Mouse (Mus musculus): ENCODE measurements around the gene Grid2. TPM values are rescaled to one million over a fixed set of nuclear protein-coding genes. Genes with fewer than 3 reads are reported as not detected.

The Grid2 gene
- total RNA-seq, 2 experiments from 2014 or later: 0.16 TPM; not detected in 1

GRCm38 (mm10) chr6:63590681-63591080 lies 335.0 kb downstream of the Grid2 start:
- intact Hi-C loops (cut with DNase I): no loop called here
- DNase-seq: no peak

DNA sequence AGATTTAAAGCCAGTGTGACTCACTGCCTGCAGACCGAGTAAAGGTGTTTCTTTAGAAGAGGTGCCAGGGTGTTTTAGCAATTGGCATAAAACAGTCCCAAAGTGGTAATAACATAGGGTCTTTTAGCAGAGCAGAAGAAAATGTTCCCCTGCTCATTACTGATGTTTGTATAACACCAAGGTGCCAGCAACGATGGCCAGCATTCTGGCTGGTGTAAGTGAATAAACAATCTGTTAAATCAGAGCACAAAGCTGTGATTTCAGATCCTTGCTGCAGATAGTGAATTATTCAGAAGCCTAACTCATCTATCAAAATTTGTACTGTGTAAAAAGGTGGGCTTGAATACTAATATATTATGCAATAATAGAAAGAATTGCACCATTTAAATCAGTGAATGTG lies 353.9 kb downstream of the Grid2 start:
- DNase-seq: no peak
- intact Hi-C loops (cut with DNase I): no loop called here

- intact Hi-C loops (cut with DNase I): no loop called here
Measured at GRCm38 (mm10) chr6:63635970-63636369, 380.3 kb downstream of the Grid2 start.

GRCm38 (mm10) chr6:63659423-63659822 lies 403.7 kb downstream of the Grid2 start:
- DNase-seq: no peak
- intact Hi-C loops (cut with DNase I): no loop called here

More at GRCm38 (mm10) chr6:63635970-63636369, 380.3 kb downstream of the Grid2 start:
- DNase-seq: no peak

- intact Hi-C loops (cut with DNase I): no loop called here
- DNase-seq: no peak
Measured at GRCm38 (mm10) chr6:63685689-63686088, 430.0 kb downstream of the Grid2 start.

- DNase-seq: no peak
- intact Hi-C loops (cut with DNase I): no loop called here
Measured at GRCm38 (mm10) chr6:63701684-63702083, 446.0 kb downstream of the Grid2 start.

DNA sequence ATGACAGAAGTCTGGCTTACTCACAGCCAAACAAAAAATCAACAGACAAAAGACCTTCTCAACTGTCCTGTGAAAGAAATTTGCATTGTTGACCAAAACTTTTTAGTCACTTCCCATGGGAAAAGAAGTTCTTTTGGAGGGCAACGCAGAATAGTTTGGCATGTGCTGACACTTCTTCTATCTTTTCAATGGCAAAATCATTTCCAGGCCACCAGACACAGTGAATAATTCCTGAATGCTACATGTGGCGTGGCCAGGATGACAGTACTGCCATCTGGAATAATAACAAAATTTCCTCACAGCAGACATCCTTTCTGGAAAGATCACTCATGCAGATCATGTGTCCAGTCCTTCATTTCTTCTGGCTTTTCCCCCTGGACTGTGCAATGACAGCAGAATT lies 478.1 kb downstream of the Grid2 start:
- no peak for DNase-seq
- intact Hi-C loops (cut with DNase I): no loop called here

DNA sequence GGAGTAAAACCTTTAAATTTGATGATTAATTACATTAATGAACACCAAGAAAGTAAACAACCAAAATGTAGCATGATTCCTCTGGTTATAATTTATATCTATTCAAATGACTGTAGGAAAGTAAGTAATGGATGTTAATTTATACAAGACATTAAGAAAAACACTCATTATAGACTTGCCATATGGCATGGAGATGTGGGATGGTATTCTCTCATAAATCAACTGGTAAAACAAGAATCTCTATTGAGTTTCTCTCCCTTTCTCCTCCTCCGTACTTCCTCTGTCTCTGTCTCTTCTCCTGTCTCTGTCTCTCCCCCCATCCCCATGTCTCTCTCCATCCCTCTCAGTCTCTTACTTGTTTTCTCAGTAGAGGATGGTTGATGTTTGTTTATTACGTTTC lies 506.9 kb downstream of the Grid2 start:
- DNase-seq: no peak
- intact Hi-C loops (cut with DNase I): no loop called here

- DNase-seq: no peak
- intact Hi-C loops (cut with DNase I): no loop called here
Measured at GRCm38 (mm10) chr6:63794679-63795078, 539.0 kb downstream of the Grid2 start.

DNA sequence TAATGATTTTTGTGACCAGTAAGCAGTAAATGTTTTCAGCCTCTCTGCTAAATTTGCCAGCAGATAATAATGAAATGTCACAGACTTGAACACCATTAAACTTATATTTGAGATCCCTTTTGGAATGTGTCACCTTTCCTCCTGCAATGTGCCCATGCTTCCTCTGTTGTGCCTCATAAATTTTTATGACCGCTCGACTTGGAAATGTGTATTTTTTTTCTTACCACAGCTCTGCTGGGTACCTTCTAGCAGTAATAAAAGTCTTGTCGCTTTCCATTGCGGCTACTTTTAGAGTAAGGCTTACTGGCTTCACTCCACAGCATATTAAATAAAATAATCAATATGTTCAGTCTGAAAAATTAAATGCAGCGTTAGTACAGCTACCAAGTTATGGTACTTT lies 564.6 kb downstream of the Grid2 start:
- intact Hi-C loops (cut with DNase I): no loop called here
- DNase-seq: no peak

GRCm38 (mm10) chr6:63862628-63863027 lies 607.0 kb downstream of the Grid2 start:
- DNase-seq: no peak

GRCm38 (mm10) chr6:63877088-63877764 lies 621.5 kb downstream of the Grid2 start:
- DNase-seq: no peak
- intact Hi-C loops (cut with DNase I): no loop called here

More at GRCm38 (mm10) chr6:63862628-63863027, 607.0 kb downstream of the Grid2 start:
- intact Hi-C loops (cut with DNase I): no loop called here

GRCm38 (mm10) chr6:63877765-63878345 lies 622.2 kb downstream of the Grid2 start:
- no peak for DNase-seq
- intact Hi-C loops (cut with DNase I): no loop called here

- no peak for DNase-seq
- intact Hi-C loops (cut with DNase I): no loop called here
Measured at GRCm38 (mm10) chr6:63894714-63895113, 639.0 kb downstream of the Grid2 start.

- intact Hi-C loops (cut with DNase I): no loop called here
- no peak for DNase-seq
Measured at GRCm38 (mm10) chr6:63898171-63898570, 642.5 kb downstream of the Grid2 start.

- DNase-seq: no peak
- intact Hi-C loops (cut with DNase I): no loop called here
Measured at GRCm38 (mm10) chr6:63917035-63917570, 661.4 kb downstream of the Grid2 start.

GRCm38 (mm10) chr6:63921951-63922350 lies 666.3 kb downstream of the Grid2 start:
- no peak for DNase-seq
- intact Hi-C loops (cut with DNase I): no loop called here

GRCm38 (mm10) chr6:63931201-63931600 lies 675.5 kb downstream of the Grid2 start:
- DNase-seq: no peak
- intact Hi-C loops (cut with DNase I): no loop called here

- DNase-seq: no peak
- intact Hi-C loops (cut with DNase I): no loop called here
Measured at GRCm38 (mm10) chr6:63946721-63947120, 691.0 kb downstream of the Grid2 start.

GRCm38 (mm10) chr6:63963789-63964188 lies 708.1 kb downstream of the Grid2 start:
- DNase-seq: no peak
- intact Hi-C loops (cut with DNase I): no loop called here

DNA sequence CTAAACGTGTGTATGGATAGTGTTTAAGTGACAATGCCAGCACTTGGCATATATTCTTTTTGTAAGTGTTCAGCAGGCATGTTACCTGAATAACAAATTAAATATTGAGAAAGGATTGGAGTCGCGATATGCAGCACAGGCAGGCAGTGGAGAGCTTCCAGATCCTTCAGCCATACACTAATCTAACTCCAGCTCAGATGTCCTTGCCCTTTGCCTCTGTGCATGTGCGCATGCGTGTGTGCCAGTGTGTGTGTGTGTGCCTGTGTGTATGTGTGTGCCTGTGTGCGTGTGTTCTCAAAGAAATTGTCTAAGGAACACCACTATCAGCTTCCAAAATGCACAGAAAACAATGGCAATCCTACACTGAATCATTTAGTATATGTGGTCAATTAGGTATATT lies 708.6 kb downstream of the Grid2 start:
- DNase-seq: no peak

DNA sequence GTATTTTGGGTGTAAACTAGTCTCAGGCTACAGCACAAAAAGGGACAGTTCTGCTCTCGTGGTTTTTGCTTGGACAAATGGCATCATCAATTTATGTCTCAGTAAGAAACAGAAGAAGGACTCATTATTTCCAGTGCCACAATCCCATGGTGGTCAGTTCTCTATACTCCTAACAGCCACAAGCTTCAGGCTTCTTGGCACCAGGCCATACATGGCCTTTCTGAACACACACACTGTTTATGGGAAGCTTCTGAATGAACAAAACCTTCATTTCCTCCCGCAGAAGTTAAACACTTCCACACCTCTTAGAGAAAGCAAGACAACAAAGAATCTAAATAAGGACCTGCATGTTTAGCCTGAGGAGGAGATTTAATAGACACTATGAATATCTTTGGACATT lies 709.1 kb downstream of the Grid2 start:
- intact Hi-C loops (cut with DNase I): no loop called here
- DNase-seq: no peak

More for the DNA sequence above, 708.6 kb downstream of the Grid2 start:
- intact Hi-C loops (cut with DNase I): no loop called here

Measured in heart, postnatal 36 days (tissue).